13 mouse cellular contexts compared by ENCODE assay signal in the genomic region with DNA sequence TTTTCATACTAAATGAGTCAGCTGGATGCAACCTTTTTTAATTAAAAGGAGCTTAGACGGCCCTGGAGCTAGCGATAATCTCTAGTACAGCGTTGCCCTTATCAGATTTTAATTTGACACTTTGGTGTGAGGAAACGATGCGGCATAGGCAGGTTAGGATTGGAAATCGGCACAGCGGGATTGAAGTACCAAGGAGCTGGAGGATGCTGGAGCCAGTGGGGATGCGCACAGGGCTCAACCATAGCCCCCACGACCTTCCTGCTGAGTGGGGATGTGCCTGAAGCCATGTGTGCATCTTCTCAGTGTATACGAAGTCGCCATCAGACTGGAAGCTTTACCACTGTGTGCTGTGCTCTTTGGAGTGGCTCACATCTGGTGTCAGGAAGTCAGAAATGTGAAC.
A peak's percentile ranks its signal among the peaks of the same experiment; 100 is the strongest.
DNase-seq lines count a peak whose midpoint lies in the region; ATAC-seq and TF ChIP-seq lines count a peak whose summit lies in the region.
"Had no signal": no experiment of that assay in that cellular context is flagged by ENCODE, and none has a peak within 500 bp of the region (broad histone marks: within the 10 kb centered on the region; RNA-seq: fewer than 3 reads in every experiment).

No protein-coding gene starts in this region.

- no peaks in the 10 kb centered on the region for H3K9me3 ChIP-seq in heart, embryonic 14.5 days (ENCODE audit: control insufficient read depth, low read length)
- H3K9me3 ChIP-seq in E14TG2a.4 (ENCODE audit: low read length): no peaks in the 10 kb centered on the region
- H3K9me3 ChIP-seq in hindbrain, embryonic 15.5 days: no peaks in the 10 kb centered on the region
- H3K9me3 ChIP-seq: kidney, embryonic 15.5 days had no signal

- peaks cover 2 to 10% of the 10 kb centered on the region in 2 experiments; a peak in 2 of 4 replicates for H3K4me1 ChIP-seq in heart, embryonic 14.5 days (ENCODE audit: control insufficient read depth in 2 of 2, insufficient read depth in 2 of 2, low read length in 2 of 2)
- peaks cover 26% of the 10 kb centered on the region for H3K4me1 ChIP-seq in E14TG2a.4 (replicated peaks; ENCODE audit: low read depth, low read length)
- peaks cover 4% of the 10 kb centered on the region; the same call in 1 of the 2 replicates for H3K4me1 ChIP-seq in hindbrain, embryonic 15.5 days (replicated peaks)
- H3K4me1 ChIP-seq in kidney, adult 2 months (ENCODE audit: control insufficient read depth, insufficient read depth, low read length): peaks cover 3% of the 10 kb centered on the region; the same call in 1 of the 2 replicates
- H3K4me1 ChIP-seq: kidney, embryonic 15.5 days had no signal

- ATAC-seq in heart, embryonic 14.5 days (ENCODE audit: insufficient number of reproducible peaks, insufficient read depth, low FRiP score, low read depth): no peak
- no peak for ATAC-seq in hindbrain, embryonic 15.5 days (ENCODE audit: low FRiP score, low read depth)

- no peaks in the 10 kb centered on the region for H3K36me3 ChIP-seq in heart, embryonic 14.5 days (ENCODE audit: control insufficient read depth, insufficient read depth, low read length)
- no peaks in the 10 kb centered on the region for H3K36me3 ChIP-seq in E14TG2a.4 (ENCODE audit: insufficient read depth, low read length)
- H3K36me3 ChIP-seq in hindbrain, embryonic 15.5 days: no peaks in the 10 kb centered on the region
- H3K36me3 ChIP-seq in kidney, adult 2 months (ENCODE audit: control insufficient read depth, insufficient read depth, low read length): no peaks in the 10 kb centered on the region
- H3K36me3 ChIP-seq: kidney, embryonic 15.5 days had no signal

- TF ChIP-seq POLR2A in brain, embryonic 14.5 days (IDR thresholded peaks at IDR 0.05; ENCODE audit: borderline replicate concordance, extremely low read depth, insufficient read depth, insufficient read length, poor library complexity, severe bottlenecking): no peak
- TF ChIP-seq POLR2A in kidney, adult 2 months (IDR thresholded peaks at IDR 0.05; ENCODE audit: low read depth, low read length): no peak

- 26% methylated on average over 11 of the region's 11 CpGs for WGBS in heart, embryonic 14.5 days
- 32% methylated on average over 11 of the region's 11 CpGs for WGBS in hindbrain, embryonic 15.5 days
- WGBS in kidney, adult 2 months: 62% methylated on average over 11 of the region's 11 CpGs

- no peak overlapping the region for H3K27ac ChIP-seq in heart, embryonic 14.5 days (replicated peaks in 1 of 2; ENCODE audit: control insufficient read depth in 1 of 2, insufficient read depth in 1 of 2, low read depth in 2 of 2, low read length in 2 of 2)
- peak overlapping the region; percentile 56; the same call in 1 of the 2 replicates for H3K27ac ChIP-seq in hindbrain, embryonic 15.5 days (replicated peaks)
- H3K27ac ChIP-seq in kidney, adult 2 months (ENCODE audit: insufficient read depth, low read depth, low read length): no peak overlapping the region
- H3K27ac ChIP-seq: kidney, embryonic 15.5 days; layer of hippocampus, adult 2 months; liver, embryonic 14.5 days; stomach, postnatal 0 days had no signal

- peak overlapping the region; percentile 23 to 35 for H3K4me3 ChIP-seq in heart, embryonic 14.5 days (ENCODE audit: control insufficient read depth in 1 of 2, insufficient read depth in 1 of 2, low read depth in 1 of 2, low read length in 2 of 2)
- peak overlapping the region; percentile 41; the same call in 1 of the 2 replicates for H3K4me3 ChIP-seq in E14TG2a.4 (replicated peaks; ENCODE audit: low read length)
- H3K4me3 ChIP-seq in hindbrain, embryonic 15.5 days: no peak overlapping the region
- H3K4me3 ChIP-seq in kidney, adult 2 months (ENCODE audit: insufficient read depth, low read depth, low read length): no peak overlapping the region
- H3K4me3 ChIP-seq: kidney, embryonic 15.5 days; layer of hippocampus, adult 2 months had no signal

- H3K4me2 ChIP-seq in heart, embryonic 14.5 days (ENCODE audit: low read length): peak overlapping the region; percentile 67
- H3K4me2 ChIP-seq in hindbrain, embryonic 15.5 days: no peak overlapping the region
- H3K4me2 ChIP-seq: kidney, embryonic 15.5 days had no signal

- H3K27me3 ChIP-seq in heart, embryonic 14.5 days (ENCODE audit: control insufficient read depth, insufficient read depth, low read length): no peaks in the 10 kb centered on the region
- H3K27me3 ChIP-seq in E14TG2a.4 (ENCODE audit: insufficient read depth, low read length): peaks cover 14% of the 10 kb centered on the region; the same call in 1 of the 2 replicates
- no peaks in the 10 kb centered on the region for H3K27me3 ChIP-seq in hindbrain, embryonic 15.5 days
- H3K27me3 ChIP-seq in kidney, adult 2 months (replicated peaks; ENCODE audit: control insufficient read depth, insufficient read depth, low read length): no peaks in the 10 kb centered on the region
- H3K27me3 ChIP-seq: kidney, embryonic 15.5 days had no signal

- 0 out of 2 replicates have a peak overlapping the region, but pooled peaks have one; percentile 58 for H3K9ac ChIP-seq in heart, embryonic 14.5 days (ENCODE audit: low read length)
- H3K9ac ChIP-seq in hindbrain, embryonic 15.5 days: no peak overlapping the region
- H3K9ac ChIP-seq: kidney, embryonic 15.5 days; liver, embryonic 14.5 days had no signal

- TF ChIP-seq CTCF in E14TG2a.4 (conservative IDR thresholded peaks at IDR 0.05; ENCODE audit: low read length): no peak
- no peak for TF ChIP-seq CTCF in brain, embryonic 14.5 days (IDR thresholded peaks at IDR 0.05; ENCODE audit: borderline replicate concordance, extremely low read depth, insufficient read depth, insufficient read length)
- no peak for TF ChIP-seq CTCF in kidney, adult 2 months (conservative IDR thresholded peaks at IDR 0.05; ENCODE audit: insufficient read depth, insufficient read length, low read depth, low read length)

- DNase-seq in heart, adult 11 months: no peak
- DNase-seq in brain, embryonic 14.5 days (ENCODE audit: low read depth): peak; percentile 58
- DNase-seq in frontal cortex, postnatal 25 days (ENCODE audit: low spot score in 2 of 2): no peak
- DNase-seq in kidney, adult 2 months: no peak
- DNase-seq in cerebellum, adult 9-11 months: no peak
- DNase-seq: cerebellum, postnatal 14 days had no signal

Comparison
In these comparisons a context has a peak if more than half of its experiments do, and no peak if none do; other contexts are left out.
1. H3K4me3 ChIP-seq: peak in heart, embryonic 14.5 days (2 of 2) and E14TG2a.4 (single experiment); none in hindbrain, embryonic 15.5 days (single experiment) and kidney, adult 2 months (single experiment).